Mouse (Mus musculus) erythroblast, embryonic 14.5 days (primary cell): ENCODE results near the gene Epdr1.
"Not testable (repeated sequence)": the region's sequence is repeated elsewhere in the genome, so short reads cannot be mapped to it uniquely, and the experiment has no call there.

Experiments used
- GATA1 ChIP-seq: IDR thresholded peaks from 2 replicates; pipeline ENCODE4 v1.6.1; 2012; ENCODE audit warnings: low read length, inconsistent platforms, mixed read lengths
- TAL1 ChIP-seq: IDR thresholded peaks from 3 replicates; pipeline ENCODE4 v1.6.1; 2012; ENCODE audit warnings: low read length, inconsistent platforms, mixed read lengths

- TF ChIP-seq GATA1, TAL1: not testable (repeated sequence)
Observed at GRCm38 (mm10) chr13:19574723-19575122, 45.0 kb downstream of the Epdr1 start.
